Mouse (Mus musculus) testis, adult 2 months (tissue): ENCODE measurements around the gene Hat1.

Experiments used
- CTCF ChIP-seq: fragments of 200-500 bp; IDR thresholded peaks from 2 replicates; pipeline ENCODE4 v1.5.1; 2012; ENCODE audit warnings: low read depth, mild to moderate bottlenecking, inconsistent platforms, low read length, moderate library complexity; ENCODE audit not compliant: control insufficient read depth, insufficient read depth, insufficient replicate concordance
- POLR2A ChIP-seq: fragments of 200-500 bp; IDR thresholded peaks from 2 replicates; pipeline ENCODE4 v1.6.1; 2012; ENCODE audit warnings: low read depth, mild to moderate bottlenecking, inconsistent platforms, low read length, moderate library complexity; ENCODE audit not compliant: control insufficient read depth

- TF ChIP-seq CTCF: no peak
- no peak for TF ChIP-seq POLR2A
Observed at GRCm38 (mm10) chr2:71349511-71349910, 39.2 kb upstream of the Hat1 start.
